Mouse (Mus musculus) hindbrain, embryonic 10.5 days (tissue): Measurements from ENCODE around the gene C1qtnf9. TPM values are rescaled to one million over a fixed set of nuclear protein-coding genes. Genes with fewer than 3 reads are reported as not detected.

ENCODE experiments used
- DNase-seq: peaks from one replicate; pipeline ENCODE4 v3.0.0-alpha.2; 2017; ENCODE audit warnings: low spot score
- H3K27ac ChIP-seq: fragments of 300-500 bp; sonication (generic); 2 replicates; pipeline ENCODE4 v1.5.1; 2016; ENCODE audit warnings: mild to moderate bottlenecking, moderate library complexity
- H3K27me3 ChIP-seq: fragments of 300-500 bp; sonication (generic); 2 replicates; pipeline ENCODE4 v1.6.1; 2016; ENCODE audit warnings: mild to moderate bottlenecking; ENCODE audit not compliant: poor library complexity, insufficient read depth, severe bottlenecking
- H3K36me3 ChIP-seq: fragments of 300-500 bp; sonication (generic); 2 replicates; pipeline ENCODE4 v1.6.1; 2016; ENCODE audit warnings: mild to moderate bottlenecking, moderate library complexity
- H3K4me1 ChIP-seq: fragments of 300-500 bp; sonication (generic); replicated peaks from 2 replicates; pipeline ENCODE4 v1.6.1; 2016; ENCODE audit warnings: mild to moderate bottlenecking
- H3K4me3 ChIP-seq: fragments of 300-500 bp; sonication (generic); 2 replicates; pipeline ENCODE4 v1.5.1; 2016; ENCODE audit warnings: mild to moderate bottlenecking, moderate library complexity
- H3K9me3 ChIP-seq: fragments of 300-500 bp; sonication (generic); 2 replicates; pipeline ENCODE4 v1.6.1; 2016; ENCODE audit warnings: mild to moderate bottlenecking, moderate library complexity
- WGBS: fragments of 180-500 bp; shearing (Covaris S2); methylation state at CpG from one replicate; pipeline ENCODE4 v1.1.7; 2016; 5-methylcytosine and 5-hydroxymethylcytosine counted together
- polyA plus RNA-seq: library from polyadenylated mRNA; unstranded; fragments of >200 nt; fragmentation: Nextera tagmentation; extraction: Ambion mirVana; gene quantifications from 2 replicates; pipeline ENCODE4 v1.2.1, GENCODE M21; 2016

The C1qtnf9 gene
- 0.10 and 0.30 TPM in 2 replicates for polyA plus RNA-seq

- no peak for DNase-seq
Observed at GRCm38 (mm10) chr14:60767884-60768283, at the start of gene C1qtnf9. TSS of gene C1qtnf9 (plus strand) at chr14:60768134.

GRCm38 (mm10) chr14:60721304-60721703 is 46.6 kb upstream of the C1qtnf9 start:
- no peaks in the 10 kb centered on the region for H3K9me3 ChIP-seq
- no peak overlapping the region for H3K27ac ChIP-seq
- peaks cover 72% of the 10 kb centered on the region for H3K36me3 ChIP-seq
- DNase-seq = no peak
- 54% methylated on average over 8 of the region's 8 CpGs for WGBS
- no peaks in the 10 kb centered on the region for H3K27me3 ChIP-seq
- H3K4me3 ChIP-seq = no peak overlapping the region
- 0 out of 2 replicates have a peak, but pooled peaks cover 3% of the 10 kb centered on the region for H3K4me1 ChIP-seq

More at GRCm38 (mm10) chr14:60767884-60768283, at the start of gene C1qtnf9:
- WGBS = 73% methylated on average over 4 of the region's 4 CpGs
- H3K4me1 ChIP-seq = peaks cover 7% of the 10 kb centered on the region; the same call in 1 of the 2 replicates
- H3K36me3 ChIP-seq = peaks cover 19% of the 10 kb centered on the region
- H3K27me3 ChIP-seq = no peaks in the 10 kb centered on the region
- no peaks in the 10 kb centered on the region for H3K9me3 ChIP-seq
- H3K27ac ChIP-seq = no peak within 1 kb of the TSS
- no peak within 1 kb of the TSS for H3K4me3 ChIP-seq

- no peaks in the 10 kb centered on the region for H3K27me3 ChIP-seq
- WGBS = 86% methylated on average over 3 of the region's 3 CpGs
- 0 out of 2 replicates have a peak, but pooled peaks cover 4% of the 10 kb centered on the region for H3K4me1 ChIP-seq
Observed at GRCm38 (mm10) chr14:60721938-60722337, 46.0 kb upstream of the C1qtnf9 start.

GRCm38 (mm10) chr14:60726091-60726490 is 41.8 kb upstream of the C1qtnf9 start:
- no peaks in the 10 kb centered on the region for H3K9me3 ChIP-seq
- H3K4me3 ChIP-seq = no peak overlapping the region
- H3K27ac ChIP-seq = no peak overlapping the region
- peaks cover 77% of the 10 kb centered on the region for H3K36me3 ChIP-seq
- no peak for DNase-seq
- 0 out of 2 replicates have a peak, but pooled peaks cover 6% of the 10 kb centered on the region for H3K4me1 ChIP-seq
- 80% methylated on average over 6 of the region's 6 CpGs for WGBS
- no peaks in the 10 kb centered on the region for H3K27me3 ChIP-seq

More at GRCm38 (mm10) chr14:60721938-60722337, 46.0 kb upstream of the C1qtnf9 start:
- H3K4me3 ChIP-seq = no peak overlapping the region
- no peak for DNase-seq
- no peak overlapping the region for H3K27ac ChIP-seq
- peaks cover 72% of the 10 kb centered on the region for H3K36me3 ChIP-seq
- no peaks in the 10 kb centered on the region for H3K9me3 ChIP-seq

- no peaks in the 10 kb centered on the region for H3K27me3 ChIP-seq
- WGBS = 82% methylated on average over 4 of the region's 4 CpGs
- DNase-seq = no peak
- peaks cover 69% of the 10 kb centered on the region for H3K36me3 ChIP-seq
- peaks cover 8% of the 10 kb centered on the region for H3K4me1 ChIP-seq
- H3K4me3 ChIP-seq = no peak overlapping the region
- H3K27ac ChIP-seq = no peak overlapping the region
- no peaks in the 10 kb centered on the region for H3K9me3 ChIP-seq
Observed at GRCm38 (mm10) chr14:60727130-60727529, 40.8 kb upstream of the C1qtnf9 start.

- no peak overlapping the region for H3K4me3 ChIP-seq
- 68% methylated on average over 6 of the region's 6 CpGs for WGBS
- H3K27me3 ChIP-seq = no peaks in the 10 kb centered on the region
- H3K27ac ChIP-seq = no peak overlapping the region
- no peak for DNase-seq
- peaks cover 52% of the 10 kb centered on the region for H3K36me3 ChIP-seq
- peaks cover 51% of the 10 kb centered on the region for H3K4me1 ChIP-seq
- no peaks in the 10 kb centered on the region for H3K9me3 ChIP-seq
Observed at GRCm38 (mm10) chr14:60732081-60732480, 35.9 kb upstream of the C1qtnf9 start.

GRCm38 (mm10) chr14:60732787-60733186 is 35.1 kb upstream of the C1qtnf9 start:
- H3K27ac ChIP-seq = peak overlapping the region; percentile 70

GRCm38 (mm10) chr14:60733706-60734105 is 34.2 kb upstream of the C1qtnf9 start:
- Histone ChIP-seq H3K4me1 (peaks cover 67% of the 10 kb centered on the region), H3K27me3 (no peaks in the 10 kb centered on the region), H3K4me3 (no peak overlapping the region), H3K9me3 (no peaks in the 10 kb centered on the region), H3K36me3 (peaks cover 39% of the 10 kb centered on the region), H3K27ac (peak overlapping the region; percentile 70; the same call in 1 of the 2 replicates)
- no peak for DNase-seq
- 48% methylated on average over 4 of the region's 4 CpGs for WGBS

More at GRCm38 (mm10) chr14:60732787-60733186, 35.1 kb upstream of the C1qtnf9 start:
- H3K36me3 ChIP-seq = peaks cover 44% of the 10 kb centered on the region
- WGBS = 18% methylated on average over 16 of the region's 16 CpGs
- peaks cover 58% of the 10 kb centered on the region for H3K4me1 ChIP-seq
- no peaks in the 10 kb centered on the region for H3K27me3 ChIP-seq
- peak; percentile 28 for DNase-seq
- 0 out of 2 replicates have a peak overlapping the region, but pooled peaks have one; percentile 14 for H3K4me3 ChIP-seq
- no peaks in the 10 kb centered on the region for H3K9me3 ChIP-seq

GRCm38 (mm10) chr14:60735206-60735605 is 32.7 kb upstream of the C1qtnf9 start:
- 63% methylated on average over 5 of the region's 5 CpGs for WGBS
- Histone ChIP-seq H3K4me3 (no peak overlapping the region), H3K27ac (peak overlapping the region; percentile 26; the same call in 1 of the 2 replicates), H3K36me3 (peaks cover 27% of the 10 kb centered on the region), H3K27me3 (no peaks in the 10 kb centered on the region), H3K4me1 (peaks cover 78% of the 10 kb centered on the region), H3K9me3 (no peaks in the 10 kb centered on the region)
- no peak for DNase-seq

GRCm38 (mm10) chr14:60735848-60736547 is 31.9 kb upstream of the C1qtnf9 start:
- H3K27me3 ChIP-seq = no peaks in the 10 kb centered on the region
- H3K9me3 ChIP-seq = no peaks in the 10 kb centered on the region
- DNase-seq = no peak
- peaks cover 80% of the 10 kb centered on the region for H3K4me1 ChIP-seq
- H3K4me3 ChIP-seq = no peak overlapping the region
- 62% methylated on average over 13 of the region's 13 CpGs for WGBS
- peaks cover 27% of the 10 kb centered on the region for H3K36me3 ChIP-seq
- H3K27ac ChIP-seq = peak overlapping the region; percentile 86

- DNase-seq = peak; percentile 41
- H3K4me3 ChIP-seq = peak overlapping the region; percentile 21; the same call in 1 of the 2 replicates
- H3K27ac ChIP-seq = peak overlapping the region; percentile 86
Observed at GRCm38 (mm10) chr14:60736591-60737192, 31.2 kb upstream of the C1qtnf9 start.

GRCm38 (mm10) chr14:60737202-60737611 is 30.7 kb upstream of the C1qtnf9 start:
- peaks cover 37% of the 10 kb centered on the region for H3K36me3 ChIP-seq
- H3K27ac ChIP-seq = peak overlapping the region; percentile 86
- no peaks in the 10 kb centered on the region for H3K27me3 ChIP-seq
- DNase-seq = no peak
- 16% methylated on average over 7 of the region's 7 CpGs for WGBS
- H3K4me1 ChIP-seq = peaks cover 75% of the 10 kb centered on the region
- H3K9me3 ChIP-seq = no peaks in the 10 kb centered on the region
- 0 out of 2 replicates have a peak overlapping the region, but pooled peaks have one; percentile 21 for H3K4me3 ChIP-seq

More at GRCm38 (mm10) chr14:60736591-60737192, 31.2 kb upstream of the C1qtnf9 start:
- Histone ChIP-seq H3K36me3 (peaks cover 31% of the 10 kb centered on the region), H3K4me1 (peaks cover 80% of the 10 kb centered on the region), H3K27me3 (no peaks in the 10 kb centered on the region), H3K9me3 (no peaks in the 10 kb centered on the region)
- WGBS = 5% methylated on average over 4 of the region's 4 CpGs
